In genomic region chr12:108905620-108906302, GRCm38 (mm10) we compare ENCODE assay signal across 14 mouse cellular contexts. TPM values are rescaled to one million over a fixed set of nuclear protein-coding genes. Genes with fewer than 3 reads are reported as not detected.
DNase-seq lines count a peak whose midpoint lies in the region; ATAC-seq lines count a peak whose summit lies in the region.
"Had no signal": no experiment of that assay in that cellular context is flagged by ENCODE, and none has a peak within 500 bp of the region (broad histone marks: within the 10 kb centered on the region; RNA-seq: fewer than 3 reads in every experiment).

No protein-coding gene starts in this region.

- ATAC-seq in hindbrain, embryonic 14.5 days (ENCODE audit: low FRiP score): peak; percentile 15; the same call in 1 of the 2 replicates
- ATAC-seq in neural tube, embryonic 13.5 days (ENCODE audit: low read depth): peak; percentile 25; the same call in 1 of the 2 replicates
- no peak for ATAC-seq in liver, embryonic 11.5 days (replicated peaks; ENCODE audit: low FRiP score)
- ATAC-seq: inflammation-experienced regulatory T-cells, adult 6 months; Patski had no signal

- peak; percentile 55 to 73 for DNase-seq in cerebellum, postnatal 10 days
- DNase-seq in cerebellum, adult 11-12 months: no peak
- DNase-seq in kidney, postnatal 10 days: peak; percentile 19
- no peak for DNase-seq in kidney, adult 8-10 months
- no peak for DNase-seq in hindbrain, embryonic 14.5 days (ENCODE audit: low spot score)
- DNase-seq in liver, embryonic 11.5 days (ENCODE audit: low spot score): no peak
- no peak for DNase-seq in layer of hippocampus, adult 18-20 months (ENCODE audit: low spot score in 2 of 2)
- DNase-seq: cerebellum, adult 11 months; thymus, adult 2 months had no signal

- H3K9me3 ChIP-seq in hindbrain, embryonic 14.5 days (ENCODE audit: control insufficient read depth, low read length): no peaks in the 10 kb centered on the region
- no peaks in the 10 kb centered on the region for H3K9me3 ChIP-seq in neural tube, embryonic 13.5 days
- no peaks in the 10 kb centered on the region for H3K9me3 ChIP-seq in liver, embryonic 11.5 days (ENCODE audit: control insufficient read depth, low read length)
- H3K9me3 ChIP-seq: limb, embryonic 15.5 days; megakaryocyte, embryonic 14.5 days had no signal

- 0 out of 2 replicates have a peak overlapping the region, but pooled peaks have one; percentile 9 for H3K9ac ChIP-seq in hindbrain, embryonic 14.5 days
- peak overlapping the region; percentile 47; the same call in 1 of the 2 replicates for H3K9ac ChIP-seq in neural tube, embryonic 13.5 days
- no peak overlapping the region for H3K9ac ChIP-seq in liver, embryonic 11.5 days (ENCODE audit: low read depth, low read length)
- H3K9ac ChIP-seq: limb, embryonic 15.5 days had no signal

- H3K27me3 ChIP-seq in hindbrain, embryonic 14.5 days (ENCODE audit: control insufficient read depth, insufficient read depth, low read length): no peaks in the 10 kb centered on the region
- H3K27me3 ChIP-seq in neural tube, embryonic 13.5 days: no peaks in the 10 kb centered on the region
- no peaks in the 10 kb centered on the region for H3K27me3 ChIP-seq in liver, embryonic 11.5 days (replicated peaks; ENCODE audit: control insufficient read depth, insufficient read depth, low read length)
- H3K27me3 ChIP-seq: megakaryocyte, embryonic 14.5 days; Patski had no signal

- WGBS in hindbrain, embryonic 14.5 days: 12% methylated on average over 14 of the region's 14 CpGs
- WGBS in neural tube, embryonic 13.5 days: 24% methylated on average over 14 of the region's 14 CpGs
- 67% methylated on average over 14 of the region's 14 CpGs for WGBS in liver, embryonic 11.5 days

- H3K36me3 ChIP-seq in hindbrain, embryonic 14.5 days (replicated peaks; ENCODE audit: control insufficient read depth, insufficient read depth): no peaks in the 10 kb centered on the region
- no peaks in the 10 kb centered on the region for H3K36me3 ChIP-seq in neural tube, embryonic 13.5 days
- no peaks in the 10 kb centered on the region for H3K36me3 ChIP-seq in liver, embryonic 11.5 days (ENCODE audit: control insufficient read depth, insufficient read depth, low read length)
- H3K36me3 ChIP-seq: limb, embryonic 15.5 days had no signal

- H3K4me2 ChIP-seq in hindbrain, embryonic 14.5 days (replicated peaks): no peak overlapping the region
- no peak overlapping the region for H3K4me2 ChIP-seq in neural tube, embryonic 13.5 days
- no peak overlapping the region for H3K4me2 ChIP-seq in liver, embryonic 11.5 days
- H3K4me2 ChIP-seq: limb, embryonic 15.5 days had no signal

- H3K4me3 ChIP-seq in hindbrain, embryonic 14.5 days (replicated peaks; ENCODE audit: low read length): no peak overlapping the region
- no peak overlapping the region for H3K4me3 ChIP-seq in neural tube, embryonic 13.5 days
- no peak overlapping the region for H3K4me3 ChIP-seq in liver, embryonic 11.5 days (ENCODE audit: low read depth, low read length)
- H3K4me3 ChIP-seq: limb, embryonic 15.5 days; megakaryocyte, embryonic 14.5 days had no signal

- peaks cover 51% of the 10 kb centered on the region for H3K4me1 ChIP-seq in hindbrain, embryonic 14.5 days (replicated peaks; ENCODE audit: control insufficient read depth, insufficient read depth, low read length)
- H3K4me1 ChIP-seq in neural tube, embryonic 13.5 days (replicated peaks): peaks cover 75% of the 10 kb centered on the region
- H3K4me1 ChIP-seq in liver, embryonic 11.5 days (replicated peaks; ENCODE audit: control insufficient read depth, insufficient read depth, low read length): no peaks in the 10 kb centered on the region

- peak overlapping the region; percentile 61 for H3K27ac ChIP-seq in hindbrain, embryonic 14.5 days
- H3K27ac ChIP-seq in neural tube, embryonic 13.5 days (replicated peaks): peak overlapping the region; percentile 83
- H3K27ac ChIP-seq in liver, embryonic 11.5 days (ENCODE audit: low read depth, low read length): no peak overlapping the region

RNA-seq across cellular contexts. Expression of gene Wars, which starts 11.8 kb away (rescaled TPM):
- 101 and 111 TPM in 2 replicates for polyA plus RNA-seq in hindbrain, embryonic 14.5 days (2014; fragmentation: Nextera tagmentation; extraction: Ambion mirVana)
- polyA plus RNA-seq in neural tube, embryonic 13.5 days (2015; fragmentation: Nextera tagmentation; extraction: Ambion mirVana): 108 and 109 TPM in 2 replicates
- polyA plus RNA-seq in liver, embryonic 11.5 days (2014; fragmentation: Nextera tagmentation; extraction: Ambion mirVana): 90.8 and 102 TPM in 2 replicates
- 10 to 100 TPM; 84.7 to 91.2 TPM for total RNA-seq in layer of hippocampus, adult 18-20 months (2021)

RNA-seq across cellular contexts. Expression of gene Wdr25, which starts 12.3 kb away (rescaled TPM):
- 1.8 and 4.0 TPM in 2 replicates for polyA plus RNA-seq in hindbrain, embryonic 14.5 days (2014; fragmentation: Nextera tagmentation; extraction: Ambion mirVana)
- polyA plus RNA-seq in neural tube, embryonic 13.5 days (2015; fragmentation: Nextera tagmentation; extraction: Ambion mirVana): 6.5 and 7.4 TPM in 2 replicates
- polyA plus RNA-seq in liver, embryonic 11.5 days (2014; fragmentation: Nextera tagmentation; extraction: Ambion mirVana): 4.1 and 5.3 TPM in 2 replicates
- total RNA-seq in layer of hippocampus, adult 18-20 months (2021): 10 to 100 TPM; 11.6 to 14.3 TPM

Comparison
In these comparisons a context has a peak if more than half of its experiments do, and no peak if none do; other contexts are left out.
1. DNase-seq: peak in cerebellum, postnatal 10 days (2 of 2) and kidney, postnatal 10 days (single experiment); none in cerebellum, adult 11-12 months (single experiment), kidney, adult 8-10 months (0 of 2), hindbrain, embryonic 14.5 days (single experiment), liver, embryonic 11.5 days (single experiment) and layer of hippocampus, adult 18-20 months (0 of 2).